Mouse (Mus musculus) cerebellum, adult 2 months (tissue): ENCODE measurements at regions not wholly inside any gene's neighbourhood (a gene's known extent, or its start where the extent isn't known, plus 50 kb on each side); places are given as distances from the start of the nearest gene placed in this dataset.

ENCODE experiments used
- CTCF ChIP-seq: fragments of 200-500 bp; IDR thresholded peaks from 2 replicates; pipeline ENCODE4 v1.5.1; 2011; ENCODE audit warnings: low read depth, mild to moderate bottlenecking, control low read depth, low read length, moderate library complexity, borderline replicate concordance; ENCODE audit not compliant: insufficient read depth
- POLR2A ChIP-seq: fragments of 200-500 bp; IDR thresholded peaks from 2 replicates; pipeline ENCODE4 v1.6.1; 2011; ENCODE audit warnings: low read length, control low read depth, borderline replicate concordance; ENCODE audit not compliant: insufficient read depth

DNA sequence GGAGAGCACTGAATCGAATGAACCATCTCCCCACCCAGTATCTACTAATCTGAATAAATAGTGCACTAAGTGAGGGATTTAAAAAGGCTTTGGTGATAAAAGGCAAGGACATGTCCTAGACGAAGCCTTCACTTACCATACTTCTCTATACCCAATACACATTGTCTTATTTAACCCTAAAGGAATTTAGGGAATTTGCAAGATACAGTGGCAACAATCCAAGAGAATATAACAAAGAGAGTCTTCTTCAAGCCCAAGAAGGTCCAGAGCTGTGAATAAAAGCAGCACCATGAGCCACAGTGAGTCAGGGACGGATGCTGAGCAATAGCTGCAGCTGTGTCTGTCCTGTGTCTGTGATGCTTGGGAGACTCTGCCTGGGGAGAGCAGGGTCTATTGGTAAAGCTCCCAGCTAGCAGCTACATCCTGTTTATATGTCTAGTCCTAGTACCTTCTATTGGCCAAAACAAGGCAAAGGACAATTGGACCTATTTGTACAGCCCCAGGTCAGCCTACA lies 82.4 kb downstream of the Ttc32 start:
- no peak for TF ChIP-seq CTCF
- TF ChIP-seq POLR2A, result no peak
